Mouse (Mus musculus): ENCODE measurements around the gene Grpel1.

- TF ChIP-seq CTCF (IDR thresholded peaks at IDR 0.05) (no peak), EP300 (IDR thresholded peaks at IDR 0.05; ENCODE audit: insufficient read depth, low read depth, low read length) (0 out of 2 replicates have a peak, but pooled peaks have one; percentile 2), POLR2A (IDR thresholded peaks at IDR 0.05; ENCODE audit: insufficient read depth, low read depth, low read length) (no peak)
Measured at GRCm38 (mm10) chr5:36483203-36484101, 18.7 kb downstream of the Grpel1 start.
